Mouse (Mus musculus) hindbrain, embryonic 15.5 days (tissue): ENCODE measurements around the gene Fam228a. TPM values are rescaled to one million over a fixed set of nuclear protein-coding genes. Genes with fewer than 3 reads are reported as not detected.

Experiments used
- ATAC-seq: fragments of 200-750 bp; cut with Nextera tagmentation; 2 replicates; pipeline ENCODE4 v1.8.0; 2017; ENCODE audit warnings: low read depth, moderate number of reproducible peaks, moderate TSS enrichment; ENCODE audit not compliant: low FRiP score
- H3K27ac ChIP-seq: fragments of 300-500 bp; sonication (generic); replicated peaks from 2 replicates; pipeline ENCODE4 v1.5.1; 2015; ENCODE audit warnings: mild to moderate bottlenecking, inconsistent platforms
- H3K27me3 ChIP-seq: fragments of 300-500 bp; sonication (generic); 2 replicates; pipeline ENCODE4 v1.6.1; 2015; ENCODE audit warnings: control low read depth, inconsistent platforms
- H3K36me3 ChIP-seq: fragments of 300-500 bp; sonication (generic); 2 replicates; pipeline ENCODE4 v1.6.1; 2015; ENCODE audit warnings: control low read depth, inconsistent platforms
- H3K4me1 ChIP-seq: fragments of 300-500 bp; sonication (generic); replicated peaks from 2 replicates; pipeline ENCODE4 v1.6.1; 2015; ENCODE audit warnings: control low read depth, inconsistent platforms
- H3K4me2 ChIP-seq: fragments of 300-500 bp; sonication (generic); 2 replicates; pipeline ENCODE4 v1.6.1; 2015; ENCODE audit warnings: moderate library complexity, mild to moderate bottlenecking, inconsistent platforms
- H3K4me3 ChIP-seq: fragments of 300-500 bp; sonication (generic); 2 replicates; pipeline ENCODE4 v1.5.1; 2015; ENCODE audit warnings: mild to moderate bottlenecking, inconsistent platforms
- H3K9ac ChIP-seq: fragments of 300-500 bp; sonication (generic); 2 replicates; pipeline ENCODE4 v1.6.1; 2015; ENCODE audit warnings: inconsistent platforms
- H3K9me3 ChIP-seq: fragments of 300-500 bp; sonication (generic); 2 replicates; pipeline ENCODE4 v1.6.1; 2016; ENCODE audit warnings: control low read depth, inconsistent platforms
- WGBS: fragments of 180-500 bp; shearing (Covaris S2); methylation state at CpG from one replicate; pipeline ENCODE4 v1.1.7; 2015; 5-methylcytosine and 5-hydroxymethylcytosine counted together
- polyA plus RNA-seq: library from polyadenylated mRNA; unstranded; fragments of >200 nt; fragmentation: Nextera tagmentation; extraction: Ambion mirVana; gene quantifications from 2 replicates; pipeline ENCODE4 v1.2.1, GENCODE M21; 2015

The Fam228a gene
- polyA plus RNA-seq, 1 experiment from 2014 or later = 0.91 TPM

DNA sequence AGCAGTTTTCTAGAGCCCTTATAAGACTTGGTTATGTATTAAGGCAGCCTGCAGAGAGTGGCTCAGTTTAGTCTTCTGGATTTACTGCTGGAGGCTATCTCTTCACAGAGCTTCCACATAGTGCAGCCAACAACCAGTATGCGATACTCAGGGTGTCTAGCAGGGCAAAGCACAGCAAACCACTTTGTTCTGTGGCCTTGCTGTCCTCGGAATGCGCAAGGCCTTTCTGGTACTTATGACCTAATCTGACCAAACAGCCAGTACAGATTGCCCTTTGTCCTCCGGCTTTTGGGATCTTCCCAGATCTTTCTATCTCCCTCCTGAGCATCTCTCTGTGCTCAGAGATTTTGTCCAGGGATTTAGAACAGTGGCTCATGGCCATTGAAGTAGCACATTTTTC is 52.8 kb downstream of the Fam228a start:
- WGBS = 89% methylated on average over 4 of the region's 4 CpGs
- ATAC-seq = no peak
- Histone ChIP-seq H3K4me3 (no peak overlapping the region), H3K9ac (no peak overlapping the region), H3K9me3 (no peaks in the 10 kb centered on the region), H3K4me2 (no peak overlapping the region), H3K36me3 (no peaks in the 10 kb centered on the region), H3K4me1 (no peaks in the 10 kb centered on the region), H3K27me3 (no peaks in the 10 kb centered on the region), H3K27ac (no peak overlapping the region)

- 86% methylated on average over 4 of the region's 4 CpGs for WGBS
- H3K27me3 ChIP-seq = no peaks in the 10 kb centered on the region
- no peak overlapping the region for H3K9ac ChIP-seq
- no peaks in the 10 kb centered on the region for H3K4me1 ChIP-seq
- ATAC-seq = no peak
- H3K4me2 ChIP-seq = no peak overlapping the region
- no peak overlapping the region for H3K27ac ChIP-seq
- H3K9me3 ChIP-seq = no peaks in the 10 kb centered on the region
- peaks cover 14% of the 10 kb centered on the region; the same call in 1 of the 2 replicates for H3K36me3 ChIP-seq
- H3K4me3 ChIP-seq = no peak overlapping the region
These were observed 58.3 kb downstream of the Fam228a start for GRCm38 (mm10) chr12:4679971-4680370.

- Histone ChIP-seq H3K4me1 (no peaks in the 10 kb centered on the region), H3K9me3 (no peaks in the 10 kb centered on the region), H3K4me2 (no peak overlapping the region), H3K27ac (no peak overlapping the region), H3K4me3 (no peak overlapping the region), H3K36me3 (peaks cover 38% of the 10 kb centered on the region), H3K9ac (no peak overlapping the region), H3K27me3 (no peaks in the 10 kb centered on the region)
- 69% methylated on average over 1 of the region's 1 CpGs for WGBS
- no peak for ATAC-seq
These were observed 61.9 kb downstream of the Fam228a start for GRCm38 (mm10) chr12:4676336-4676735.

DNA sequence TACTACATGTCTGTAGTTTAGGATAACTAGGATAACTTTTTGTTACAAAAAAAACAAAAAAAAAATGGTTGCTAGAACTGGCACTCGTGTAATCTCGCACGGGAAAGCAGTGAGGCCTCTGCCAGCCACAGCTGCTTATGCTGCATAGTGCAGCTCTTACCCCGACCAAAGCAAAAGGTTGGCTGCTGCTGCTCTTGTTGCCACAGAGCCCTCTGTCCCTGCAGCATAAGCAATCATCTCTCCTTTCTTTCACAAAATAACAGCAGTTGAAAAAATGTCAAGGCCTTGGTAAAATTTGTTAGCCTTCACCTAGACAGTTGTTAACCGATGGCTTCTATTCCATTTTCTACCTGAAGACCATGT is 72.6 kb downstream of the Fam228a start:
- Histone ChIP-seq H3K9me3 (no peaks in the 10 kb centered on the region), H3K27me3 (no peaks in the 10 kb centered on the region), H3K9ac (no peak overlapping the region), H3K4me3 (no peak overlapping the region), H3K4me1 (no peaks in the 10 kb centered on the region), H3K36me3 (peaks cover 49% of the 10 kb centered on the region), H3K27ac (0 out of 2 replicates have a peak overlapping the region, but pooled peaks have one; percentile 34), H3K4me2 (no peak overlapping the region)
- 75% methylated on average over 5 of the region's 5 CpGs for WGBS
- ATAC-seq = no peak

DNA sequence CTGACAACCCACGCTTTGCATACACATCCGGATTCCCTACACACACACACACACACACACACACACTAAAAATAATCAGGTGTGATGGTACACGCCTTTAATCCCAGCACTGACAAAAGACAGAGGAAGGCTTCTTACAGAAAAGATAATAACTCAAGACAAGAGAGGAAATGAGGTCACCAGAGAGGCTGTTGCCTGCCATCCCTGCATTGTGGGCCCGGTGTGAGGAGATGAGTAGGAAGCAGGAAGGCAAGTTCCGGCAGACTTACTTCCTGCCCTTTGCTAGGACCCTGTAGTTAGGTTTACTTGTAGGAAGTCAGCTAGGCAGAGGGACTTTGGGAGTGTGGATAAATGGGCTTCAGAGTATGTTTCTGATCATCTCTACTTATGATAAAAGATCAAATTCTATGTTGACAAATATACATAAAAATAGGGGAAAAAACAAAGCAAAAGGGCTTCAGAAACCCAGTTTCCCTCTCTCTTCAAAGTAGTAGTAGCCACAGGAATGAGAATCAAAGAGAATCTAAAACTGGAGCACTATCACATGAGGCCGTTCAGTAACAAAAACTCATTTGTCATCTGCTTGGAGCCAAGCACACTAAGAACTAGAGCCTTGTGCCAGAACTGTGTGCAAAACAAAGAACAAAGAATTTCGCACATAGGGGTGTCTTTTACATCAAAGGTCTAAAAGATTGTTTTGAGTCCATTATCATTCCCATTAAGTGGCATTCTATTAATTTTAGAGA is 73.1 kb downstream of the Fam228a start:
- Histone ChIP-seq H3K27me3 (no peaks in the 10 kb centered on the region), H3K4me1 (no peaks in the 10 kb centered on the region)
- 84% methylated on average over 7 of the region's 7 CpGs for WGBS

More for the DNA sequence above, 73.1 kb downstream of the Fam228a start:
- no peak overlapping the region; the same call in 1 of the 2 replicates for H3K27ac ChIP-seq
- no peak overlapping the region for H3K4me2 ChIP-seq
- no peaks in the 10 kb centered on the region for H3K9me3 ChIP-seq
- ATAC-seq = no peak
- peaks cover 47% of the 10 kb centered on the region for H3K36me3 ChIP-seq
- H3K4me3 ChIP-seq = no peak overlapping the region
- no peak overlapping the region for H3K9ac ChIP-seq

Other genes starting within 250 kb of the Fam228a start
- 24.1 and 25.6 TPM in 2 replicates for gene Itsn2, start 145.8 kb downstream of the Fam228a start, polyA plus RNA-seq
- gene Gm3625, start 145.5 kb downstream of the Fam228a start, polyA plus RNA-seq = not detected in 2 replicates
- 13.7 and 13.8 TPM in 2 replicates for gene Pfn4, start 30.6 kb upstream of the Fam228a start, polyA plus RNA-seq
- gene Fam228b, start 30.8 kb upstream of the Fam228a start, polyA plus RNA-seq = 7.2 TPM in 2 replicates
- gene Sf3b6, start 79.1 kb upstream of the Fam228a start, polyA plus RNA-seq = 174 and 203 TPM in 2 replicates
- gene Fkbp1b, start 103.2 kb upstream of the Fam228a start, polyA plus RNA-seq = 60.0 and 71.2 TPM in 2 replicates
- gene Wdcp, start 104.9 kb upstream of the Fam228a start, polyA plus RNA-seq = 14.2 and 14.9 TPM in 2 replicates
- gene Mfsd2b, start 135.9 kb upstream of the Fam228a start, polyA plus RNA-seq = 2.4 and 2.6 TPM in 2 replicates
- 44.7 and 46.7 TPM in 2 replicates for gene Ubxn2a, start 169.3 kb upstream of the Fam228a start, polyA plus RNA-seq
- gene Atad2b, start 178.9 kb upstream of the Fam228a start, polyA plus RNA-seq = 9.0 and 10.2 TPM in 2 replicates